Mouse (Mus musculus) testis, postnatal 10 days (tissue): Measurements from ENCODE around the gene Otoa.
A peak's percentile ranks its signal among the peaks of the same experiment; 100 is the strongest.

ENCODE experiments used
- DNase-seq: peaks from one replicate; pipeline ENCODE4 v3.0.0; 2021; ENCODE audit warnings: low spot score

The Otoa gene

DNA sequence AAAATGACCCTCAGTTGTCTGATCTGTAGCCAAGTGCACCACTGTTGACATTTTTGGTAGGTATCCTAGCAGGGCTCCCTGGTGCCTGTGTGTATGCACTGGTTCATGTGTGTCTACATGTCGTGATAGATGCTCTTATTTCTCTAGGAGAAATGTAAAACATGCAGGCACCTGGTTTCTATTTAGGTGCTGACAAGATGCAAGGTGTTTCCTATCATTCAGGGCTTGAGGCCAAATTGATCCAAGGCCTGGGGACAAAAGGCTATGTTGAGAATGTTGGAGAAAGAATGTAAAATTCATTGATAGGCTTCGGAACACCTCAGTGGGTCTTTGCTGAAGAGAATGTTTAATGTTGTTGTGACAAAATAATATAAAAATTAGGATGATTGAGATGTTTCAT, 366 bp downstream of the Otoa start:
- DNase-seq = no peak

DNA sequence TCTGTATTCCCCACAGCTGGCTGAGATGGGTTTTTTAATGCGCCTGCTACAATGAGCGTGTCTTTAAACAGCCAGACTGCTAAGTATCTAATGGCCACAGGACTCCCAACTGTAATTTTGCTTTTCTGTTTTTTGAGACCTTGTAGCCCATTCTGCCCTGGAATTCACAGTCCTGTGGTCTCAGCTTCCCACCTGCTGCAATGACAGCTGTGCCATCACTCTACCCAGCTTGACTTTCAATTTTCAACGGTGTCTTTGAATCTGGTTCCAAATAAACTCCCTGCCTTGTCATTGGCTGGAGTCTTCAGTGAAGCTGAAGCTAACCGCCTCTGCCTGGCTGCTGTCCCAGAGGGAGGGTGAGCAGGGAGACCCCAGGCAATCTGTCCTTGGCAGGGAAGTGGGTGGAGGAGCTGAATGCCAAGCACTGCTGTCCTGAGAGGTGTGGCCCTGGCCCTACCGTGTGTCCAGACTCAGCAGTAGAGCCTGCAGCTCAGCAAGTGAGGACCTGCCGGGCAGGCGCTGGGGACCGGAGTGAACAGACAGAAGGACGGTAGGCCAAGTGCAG, 1.6 kb downstream of the Otoa start:
- DNase-seq = no peak

DNA sequence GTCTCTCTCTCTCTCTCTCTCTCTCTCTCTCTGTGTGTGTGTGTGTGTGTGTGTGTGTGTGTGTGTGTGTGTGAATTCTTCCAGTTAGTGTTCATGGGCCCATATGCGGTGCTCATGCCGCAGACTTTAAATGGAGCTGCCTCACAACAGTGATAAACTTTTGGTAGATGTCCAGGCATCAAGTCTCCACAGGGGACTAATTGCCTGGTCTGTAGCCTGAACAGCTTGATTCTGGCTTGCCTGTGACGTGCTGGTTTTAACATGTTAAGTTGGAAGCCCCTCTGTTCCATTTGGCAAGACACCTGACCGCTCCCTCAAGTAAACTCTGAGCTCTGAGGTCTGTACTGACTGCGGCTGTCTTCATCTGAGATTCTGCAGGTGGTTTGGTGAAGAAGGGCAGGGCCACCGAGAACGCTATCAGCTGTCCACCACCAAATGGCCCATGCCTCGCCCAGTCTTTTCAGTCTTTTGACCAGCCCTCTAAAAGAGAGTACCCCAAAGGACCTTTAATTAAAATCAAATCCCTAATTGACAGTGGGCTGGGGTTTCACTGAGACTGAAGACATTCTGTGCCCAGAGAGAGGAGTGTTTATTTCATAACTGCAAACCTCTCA, 3.5 kb downstream of the Otoa start:
- no peak for DNase-seq

DNA sequence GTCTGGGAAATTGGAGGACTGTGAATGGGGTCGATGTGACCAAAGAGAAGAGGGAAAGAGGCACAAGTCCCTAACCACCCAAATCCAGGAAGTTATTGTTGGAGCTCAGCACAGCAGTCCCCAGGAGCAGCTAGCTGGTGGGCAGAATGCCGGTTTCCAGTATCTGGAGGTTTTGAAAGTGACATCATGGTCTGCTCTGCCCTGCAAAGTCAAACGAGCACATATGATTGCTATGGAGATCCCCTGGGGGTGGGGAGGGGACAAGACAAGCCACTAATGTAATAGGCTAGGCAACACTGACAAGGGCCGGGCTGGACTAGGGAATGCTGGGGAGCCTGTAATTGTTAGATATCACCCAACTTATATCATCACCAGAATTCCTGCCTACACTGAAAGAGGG, 4.0 kb downstream of the Otoa start:
- no peak for DNase-seq

DNA sequence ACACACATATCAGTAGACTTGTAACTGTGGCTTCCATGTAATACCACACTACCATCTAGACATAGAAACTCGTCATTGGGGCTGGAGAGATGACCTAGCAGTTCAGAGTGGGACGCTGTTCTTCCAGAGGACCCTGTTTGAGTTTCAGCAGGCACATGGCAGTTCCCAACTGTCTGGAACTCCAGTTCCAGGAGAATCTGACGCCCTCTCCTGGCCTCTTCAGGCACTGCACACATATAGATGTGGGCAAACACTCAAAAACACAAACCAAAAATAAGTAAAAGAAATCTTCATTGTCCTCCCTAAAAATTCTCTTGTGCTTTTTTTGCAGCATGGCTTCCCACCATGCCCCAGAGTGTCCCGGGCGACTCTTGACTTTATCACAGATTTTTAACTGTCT, 7.3 kb downstream of the Otoa start:
- no peak for DNase-seq

DNA sequence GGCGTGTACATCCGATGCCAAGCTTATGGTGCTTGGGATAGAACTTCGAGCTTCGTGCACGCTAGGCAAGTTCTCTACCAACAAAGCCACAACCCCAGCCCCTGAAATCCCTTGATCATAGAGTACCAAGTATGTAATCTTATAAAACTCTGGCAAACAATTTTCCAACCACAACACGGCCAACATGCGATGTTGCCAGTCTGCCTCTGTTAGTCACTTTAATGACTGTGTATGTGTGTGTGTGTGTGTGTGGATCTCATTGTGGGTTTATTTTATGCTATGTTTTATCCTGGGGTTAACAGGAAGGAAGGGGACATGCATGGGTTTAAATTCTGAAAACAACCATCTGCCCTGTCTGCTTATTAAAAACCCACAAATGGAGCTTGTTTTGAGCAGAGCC, 9.3 kb downstream of the Otoa start:
- no peak for DNase-seq

DNA sequence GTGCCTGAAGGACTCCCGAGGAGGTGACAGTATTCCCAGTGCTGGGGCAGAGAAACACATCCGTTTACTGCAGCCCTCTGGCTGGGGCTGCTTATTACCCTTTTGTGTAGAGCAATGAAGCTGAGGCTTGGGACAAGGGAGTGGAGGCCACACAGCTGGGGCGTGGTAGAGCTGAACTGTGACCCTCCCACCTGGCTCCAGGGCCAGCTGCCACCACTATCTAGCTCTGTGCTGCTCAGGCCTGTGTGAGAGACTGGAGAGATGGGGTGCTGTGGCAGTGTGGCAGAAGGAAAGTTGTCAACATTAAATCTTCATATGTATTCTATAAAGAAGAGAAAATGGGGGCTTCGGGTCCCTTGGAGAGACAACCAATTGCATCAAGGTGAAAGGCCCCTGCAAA, 11.6 kb downstream of the Otoa start:
- no peak for DNase-seq

DNA sequence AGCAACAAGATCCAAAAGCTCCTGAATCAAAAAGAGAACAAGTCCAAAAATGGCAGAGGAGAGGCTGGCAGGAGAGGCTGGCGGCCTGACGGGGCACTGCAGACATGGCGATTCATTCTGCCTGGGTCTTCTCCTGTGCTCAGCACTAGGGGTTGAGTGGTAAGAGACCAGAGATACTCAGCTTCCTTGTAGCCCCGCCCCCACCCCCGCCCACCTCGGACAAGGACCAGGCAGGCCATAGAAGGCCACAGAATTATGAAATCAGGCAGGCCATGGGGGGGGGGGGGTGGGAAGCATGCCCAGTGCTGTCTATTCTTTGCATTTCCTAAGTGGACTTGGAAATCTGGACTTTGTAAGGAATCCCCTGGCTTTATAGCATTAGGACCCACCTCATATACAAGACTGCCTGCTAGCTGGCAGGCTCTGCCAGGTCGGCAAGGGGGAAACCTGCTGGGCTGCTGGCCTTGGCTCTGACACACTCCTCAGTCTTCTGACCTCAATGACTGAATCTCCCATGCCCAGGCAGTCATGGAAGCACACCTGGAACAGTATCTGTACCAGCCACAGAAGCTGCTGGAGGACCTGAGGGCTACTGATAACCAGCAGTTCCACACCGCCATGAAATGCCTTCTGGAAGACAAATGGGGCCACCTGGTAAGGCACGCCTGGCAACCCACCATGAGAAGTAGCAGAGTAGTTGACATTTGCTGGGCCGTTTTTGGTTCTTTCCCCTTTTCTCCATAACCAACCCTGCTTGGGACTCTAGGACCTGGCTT, 17.4 kb downstream of the Otoa start:
- DNase-seq = no peak

DNA sequence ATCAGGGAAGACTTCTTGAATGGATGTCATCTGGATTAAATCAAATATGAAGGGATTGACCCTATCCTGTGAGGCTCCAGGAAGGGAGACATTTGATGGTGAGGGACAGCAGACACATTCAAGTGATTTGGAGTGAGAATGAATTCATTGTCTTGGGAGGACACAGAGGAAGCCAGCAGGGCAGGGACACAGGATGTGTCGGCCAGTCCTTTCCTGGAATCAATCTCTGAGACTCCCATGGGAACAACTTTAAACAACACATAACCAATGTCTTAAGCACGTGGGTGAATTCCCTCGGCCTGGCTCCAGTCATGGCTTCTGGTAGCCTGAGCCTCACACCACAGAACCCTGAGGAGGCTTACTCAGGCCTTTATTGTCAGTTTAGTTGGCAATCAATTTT, 26.4 kb downstream of the Otoa start:
- no peak for DNase-seq

DNA sequence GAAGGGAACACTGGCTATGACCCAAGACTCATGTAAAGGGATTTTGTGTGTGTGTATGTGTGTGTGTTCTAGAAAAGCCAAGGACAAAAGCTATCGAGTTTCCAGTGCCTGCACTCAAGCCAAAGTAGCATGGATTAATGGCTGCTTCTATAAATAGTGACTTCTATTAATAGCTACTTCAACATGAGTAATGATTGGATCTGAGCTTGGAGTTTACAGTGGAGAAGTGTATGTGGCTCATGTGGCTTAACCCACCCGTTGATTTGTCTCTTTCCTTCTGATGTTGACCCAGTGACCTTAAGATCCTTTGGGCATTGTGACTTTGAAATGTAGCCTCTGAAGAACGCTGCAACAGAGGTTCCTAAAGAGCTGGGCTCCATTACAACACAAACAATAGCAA, 29.9 kb downstream of the Otoa start:
- DNase-seq = no peak

DNA sequence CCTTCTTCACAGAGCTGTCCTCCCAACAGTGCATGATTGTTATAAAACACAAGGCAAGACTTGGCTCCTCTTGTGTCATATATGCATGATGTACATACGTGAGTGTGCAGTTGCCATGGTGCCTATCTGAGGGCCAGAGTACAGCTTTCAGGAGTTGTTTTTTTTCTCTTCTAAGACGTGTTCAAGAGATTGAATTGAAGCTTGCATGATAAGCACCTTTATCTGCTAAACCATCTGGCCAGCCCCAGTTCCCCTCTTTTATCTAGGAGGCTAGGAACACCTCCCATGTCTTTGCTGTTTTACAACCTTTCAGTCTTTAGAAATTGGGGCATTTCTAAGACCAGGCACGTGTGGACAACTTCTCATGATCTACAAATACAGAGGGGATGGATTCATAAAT, 30.3 kb downstream of the Otoa start:
- no peak for DNase-seq

DNA sequence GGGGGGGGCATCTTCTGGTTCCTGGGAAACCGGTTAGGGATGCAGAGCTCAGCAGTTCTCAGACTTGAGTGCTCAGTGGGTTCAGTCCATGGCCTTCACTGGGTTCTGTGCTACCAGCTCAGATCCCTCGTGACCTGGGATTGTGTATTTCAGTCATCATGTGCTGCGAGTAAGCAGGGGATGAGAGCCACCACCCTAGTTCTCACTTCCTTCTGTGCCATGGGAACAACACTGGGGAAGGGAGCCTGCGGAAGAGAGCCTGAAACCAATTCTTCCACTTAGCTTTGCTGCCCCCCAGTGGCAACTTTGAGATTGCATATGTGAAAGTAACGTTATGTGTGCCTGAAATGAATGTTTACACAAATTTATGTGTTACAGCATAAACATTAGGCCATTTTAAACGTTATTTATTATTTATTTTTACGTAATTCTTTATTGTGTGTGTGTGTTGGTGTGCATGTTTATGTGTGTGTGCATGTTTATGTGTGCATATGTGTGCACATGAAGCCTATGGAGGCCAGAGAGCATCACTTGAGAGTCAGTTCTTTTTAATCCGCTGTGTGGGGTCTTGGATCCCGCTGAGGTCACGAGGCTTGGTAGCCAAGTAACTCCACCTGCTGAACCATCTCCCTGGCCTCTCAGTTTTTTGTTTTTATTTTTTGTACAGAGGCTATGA, 38.8 kb downstream of the Otoa start:
- DNase-seq = peak; percentile 91

DNA sequence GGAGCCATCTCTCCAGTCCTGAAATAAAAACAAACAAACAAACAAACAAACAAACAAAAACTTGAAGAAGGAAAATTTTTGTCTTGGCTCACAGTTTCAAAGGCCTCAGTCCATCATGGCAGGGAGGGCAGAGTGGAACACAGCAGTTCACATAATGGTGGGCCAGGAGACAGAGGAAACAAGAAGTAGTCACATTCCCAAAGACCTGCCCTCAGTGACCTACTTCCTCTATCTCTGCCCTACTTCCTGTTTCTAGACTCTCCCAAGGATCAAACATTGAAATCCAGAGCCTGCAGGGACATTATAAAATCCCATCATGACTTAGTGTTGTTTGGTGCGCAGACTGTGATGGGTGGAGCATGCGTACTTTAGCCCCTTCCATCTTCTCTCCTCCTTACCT, 49.4 kb downstream of the Otoa start:
- DNase-seq = no peak

DNA sequence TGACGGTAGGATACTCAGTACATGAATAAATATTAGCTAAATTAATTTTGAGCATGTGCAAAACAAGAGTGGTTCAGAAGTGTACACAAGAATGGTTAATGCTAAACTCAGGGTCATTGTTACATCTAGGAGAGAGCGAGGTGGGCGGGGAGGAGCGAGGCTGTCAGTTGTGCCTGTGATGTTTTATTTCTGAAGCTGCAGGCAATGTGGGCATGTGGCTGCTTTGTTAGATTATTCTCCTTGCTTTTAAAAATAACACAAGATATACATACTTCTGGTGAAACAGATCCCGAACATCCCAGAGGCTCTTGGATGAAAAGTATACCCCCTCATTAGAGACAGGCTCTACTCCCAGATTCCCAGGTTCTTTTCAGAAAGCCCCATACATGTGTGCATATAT, 59.8 kb downstream of the Otoa start:
- no peak for DNase-seq

DNA sequence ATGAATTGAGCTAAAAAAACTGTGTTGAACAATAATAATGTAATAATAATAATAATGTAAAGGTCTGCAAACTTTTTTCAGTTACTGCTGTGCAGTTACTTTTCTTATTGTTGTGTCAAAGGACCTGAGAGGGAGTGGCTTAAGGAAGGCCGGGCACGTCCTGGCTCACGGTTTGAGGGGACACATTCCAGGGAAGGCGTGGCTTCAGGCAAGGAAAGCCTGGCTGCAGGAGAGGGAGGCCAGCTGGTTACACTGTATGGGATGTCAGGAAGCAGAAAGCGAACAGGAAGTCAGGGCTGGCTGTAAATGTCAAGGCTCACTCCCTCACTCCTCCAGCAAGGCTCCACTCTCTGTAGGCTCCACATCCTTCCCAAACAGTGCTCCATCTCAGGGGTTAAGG, 69.2 kb downstream of the Otoa start:
- DNase-seq = no peak

DNA sequence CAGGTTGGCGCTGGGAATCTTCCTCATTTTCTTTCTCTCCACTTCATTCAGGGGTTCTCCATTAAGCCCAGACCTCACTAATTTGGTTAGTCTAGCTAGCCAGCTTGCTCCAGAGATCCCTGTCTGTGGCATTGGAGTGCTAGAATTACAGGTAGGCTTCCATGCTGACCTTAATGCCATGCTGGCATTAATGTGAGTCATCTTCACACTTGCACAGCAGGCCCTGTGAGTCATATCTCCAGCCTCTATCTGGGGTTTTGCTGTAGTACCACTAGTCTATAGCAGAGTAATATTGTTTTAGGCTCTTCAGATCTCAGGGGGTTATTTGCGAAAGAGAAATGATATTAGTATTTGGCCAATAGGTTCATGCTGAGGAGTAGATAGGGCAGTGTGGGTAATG, 70.7 kb downstream of the Otoa start:
- DNase-seq = no peak

DNA sequence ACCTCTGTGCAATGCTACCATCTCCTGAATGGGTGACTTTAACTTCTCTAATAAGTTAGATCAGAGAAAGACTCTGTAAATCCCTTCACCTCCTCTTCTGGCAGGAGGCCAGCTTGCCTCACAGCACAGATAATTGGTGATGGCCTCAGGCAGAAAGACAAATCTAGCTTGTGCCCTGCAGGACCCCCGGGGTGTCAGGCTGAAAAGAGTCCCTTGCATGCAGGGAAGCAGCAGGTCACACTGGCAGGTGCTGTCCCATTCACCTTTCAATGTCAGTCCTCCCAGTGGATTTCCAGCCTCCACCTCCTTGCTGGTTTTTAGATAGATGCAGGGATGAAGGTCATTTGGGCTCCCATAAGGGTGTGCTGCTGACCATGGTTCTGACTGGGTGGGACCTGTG, 84.2 kb downstream of the Otoa start:
- peak; percentile 43 for DNase-seq

DNA sequence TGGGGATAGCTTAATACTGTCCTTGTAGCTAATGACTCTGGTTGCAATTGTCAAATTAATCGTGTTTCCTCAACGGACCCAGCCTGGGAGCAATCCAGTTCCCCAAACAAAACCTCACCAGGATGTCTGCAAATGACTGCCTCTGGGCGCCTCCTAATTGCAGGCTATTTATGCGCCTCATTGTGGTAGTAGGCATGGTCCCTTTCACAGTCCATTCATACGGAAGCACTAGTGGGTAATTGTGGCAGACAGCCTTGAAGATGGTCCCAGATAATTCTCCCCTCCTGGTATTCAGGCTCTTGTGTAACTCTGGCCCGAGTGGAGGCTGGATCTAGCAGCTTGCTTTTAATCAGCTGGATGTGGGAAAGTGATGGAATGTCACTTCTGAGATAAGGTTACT, 90.4 kb downstream of the Otoa start:
- no peak for DNase-seq

DNA sequence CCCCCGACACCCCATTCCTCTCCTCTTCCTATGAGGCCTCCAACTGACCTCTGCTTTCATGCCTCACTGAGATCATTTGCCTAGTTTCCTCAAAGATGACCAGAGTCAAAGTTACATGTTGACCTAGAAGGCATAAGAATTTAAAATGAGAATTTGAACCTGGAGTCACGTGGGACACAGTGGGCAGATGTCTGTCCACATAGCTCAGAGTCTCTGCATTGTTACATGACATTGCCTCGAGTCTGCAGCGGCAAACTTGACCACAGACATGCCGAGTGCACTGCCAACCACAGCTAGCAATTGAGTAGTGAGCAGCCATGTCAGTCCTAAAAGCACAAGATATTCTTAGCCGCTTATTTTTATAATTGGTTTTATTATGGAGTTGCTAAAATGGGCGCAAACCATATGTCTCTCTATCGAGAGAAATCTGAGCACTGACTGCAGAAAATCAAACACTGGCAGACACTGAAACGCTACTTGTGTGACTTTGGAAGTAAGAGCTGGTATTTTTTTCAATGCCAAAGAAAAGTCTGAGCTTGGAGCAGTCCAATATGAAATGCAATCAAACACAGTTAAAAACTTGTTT, 105.8 kb downstream of the Otoa start:
- DNase-seq = no peak

DNA sequence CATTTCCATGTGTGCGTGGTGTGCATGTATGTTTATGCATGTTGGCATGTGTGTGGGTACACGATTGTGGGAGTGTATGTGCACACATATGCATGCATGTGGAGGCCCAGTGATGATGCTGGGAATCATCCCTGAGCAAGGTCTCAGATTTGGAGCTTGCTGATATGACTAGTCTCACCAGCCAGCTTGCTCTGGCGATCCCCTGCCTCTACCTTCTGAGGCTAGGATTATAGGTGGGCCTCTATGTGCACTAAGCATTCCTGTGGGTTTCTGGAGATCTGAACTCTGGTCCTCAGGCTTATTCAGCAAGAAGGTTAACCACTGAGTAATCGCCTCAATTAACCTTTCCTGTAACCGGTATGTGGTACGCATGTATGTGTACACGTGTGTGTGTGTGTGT, 107.5 kb downstream of the Otoa start:
- DNase-seq = no peak

DNA sequence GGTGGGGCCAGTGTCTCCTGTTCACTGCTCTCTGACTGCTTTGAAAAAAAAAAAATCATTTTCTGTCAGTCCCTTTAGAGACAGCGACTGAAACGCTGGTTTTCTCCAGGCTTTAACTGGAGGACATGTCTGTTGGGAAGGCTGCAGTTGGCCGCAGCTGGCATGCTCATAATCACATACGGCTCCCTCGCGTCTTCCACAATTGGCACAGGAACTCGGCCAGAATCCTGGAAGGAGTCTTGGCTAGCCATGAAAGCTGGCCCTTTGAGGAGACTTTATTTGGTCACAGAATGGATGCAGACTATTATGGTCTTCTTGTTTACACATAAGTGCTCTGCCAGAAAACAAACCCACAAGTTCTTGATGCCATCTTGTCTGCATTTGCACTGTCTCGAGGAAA, 117.5 kb downstream of the Otoa start:
- DNase-seq = no peak

DNA sequence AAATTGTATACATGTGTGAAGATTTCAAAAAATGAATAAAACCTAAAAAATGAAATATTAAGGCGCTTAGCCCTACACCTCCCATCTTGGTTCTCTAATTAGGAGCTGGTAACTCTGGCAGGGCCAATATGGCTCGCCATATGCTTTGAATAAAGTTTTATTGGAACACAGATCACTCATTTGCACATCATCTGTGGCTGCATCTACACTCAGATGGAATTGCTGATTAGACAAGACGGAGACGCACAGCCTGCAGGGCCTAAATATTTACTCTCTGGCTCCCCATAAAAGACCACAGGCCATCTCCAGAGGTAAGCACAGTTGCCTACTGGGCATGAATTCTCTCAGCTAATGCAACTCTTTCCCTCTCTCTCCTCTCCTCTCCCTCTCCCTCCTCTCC, 130.4 kb downstream of the Otoa start:
- no peak for DNase-seq
